Mouse (Mus musculus): ENCODE results near the gene Olfr1502.
"Not testable (repeated sequence)": the region's sequence is repeated elsewhere in the genome, so short reads cannot be mapped to it uniquely, and the experiment has no call there.

Olfr1502 gene

DNA sequence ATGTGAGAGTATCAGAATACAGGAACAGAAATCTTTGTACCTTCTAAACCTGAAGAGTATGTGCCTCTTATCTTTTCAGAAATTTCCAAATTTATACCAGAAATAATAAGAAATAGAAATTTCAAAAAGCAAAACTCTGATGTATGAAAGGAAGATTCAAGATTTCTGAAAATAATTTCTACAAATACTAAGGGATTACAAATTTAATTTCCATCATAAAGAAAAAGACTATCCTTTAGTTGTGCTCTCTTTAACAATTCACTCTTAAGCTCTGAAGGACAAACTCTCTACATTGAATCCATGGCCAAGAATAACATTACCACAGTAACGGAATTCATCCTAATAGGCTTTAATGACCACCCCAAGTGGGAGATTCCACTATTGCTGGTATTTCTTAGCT, at the start of gene Olfr1502:
Olfr1502 (plus strand) TSS at position 301 of the 400 bp plus-strand sequence.
- no peak for DNase-seq (ENCODE audit: low spot score)

DNA sequence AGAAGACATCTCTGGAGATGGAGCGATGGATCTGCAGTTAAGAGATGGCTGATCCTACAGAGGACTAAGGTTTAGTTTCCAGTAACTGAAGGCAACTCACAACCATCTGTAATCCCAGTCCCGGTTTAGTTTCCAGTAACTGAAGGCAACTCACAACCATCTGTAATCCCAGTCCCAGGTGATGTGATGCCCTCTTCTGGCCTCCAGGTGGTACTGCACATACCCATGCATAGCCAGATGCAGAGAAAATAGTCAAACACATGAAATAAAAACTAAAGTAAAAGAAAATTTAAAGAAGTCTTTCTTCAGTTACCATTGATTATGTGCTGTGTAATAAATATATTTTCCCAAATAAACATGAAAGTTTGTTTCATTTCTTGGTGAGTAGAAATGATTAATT, 48.8 kb upstream of the Olfr1502 start:
- no peak for DNase-seq (ENCODE audit: low spot score)

DNA sequence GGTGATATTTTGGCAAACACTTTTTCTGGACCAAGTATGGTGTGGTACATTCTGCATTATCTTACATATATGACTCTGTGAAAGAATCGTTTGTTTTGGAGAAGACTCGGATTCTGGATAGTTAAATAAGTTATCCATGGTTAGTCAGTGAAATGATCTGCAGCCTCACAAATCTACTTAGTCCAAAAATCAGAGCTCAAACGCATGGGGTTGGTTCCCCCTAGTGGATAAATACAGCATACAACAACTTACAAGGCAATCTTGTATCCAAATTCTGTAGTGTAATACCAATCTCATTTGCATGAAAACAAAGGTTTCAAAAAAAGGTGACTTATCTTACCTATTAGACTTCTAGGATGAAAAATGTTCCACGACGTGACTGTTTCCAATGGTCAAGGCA, 42.8 kb upstream of the Olfr1502 start:
- peak; percentile 6 for DNase-seq (ENCODE audit: low spot score)

DNA sequence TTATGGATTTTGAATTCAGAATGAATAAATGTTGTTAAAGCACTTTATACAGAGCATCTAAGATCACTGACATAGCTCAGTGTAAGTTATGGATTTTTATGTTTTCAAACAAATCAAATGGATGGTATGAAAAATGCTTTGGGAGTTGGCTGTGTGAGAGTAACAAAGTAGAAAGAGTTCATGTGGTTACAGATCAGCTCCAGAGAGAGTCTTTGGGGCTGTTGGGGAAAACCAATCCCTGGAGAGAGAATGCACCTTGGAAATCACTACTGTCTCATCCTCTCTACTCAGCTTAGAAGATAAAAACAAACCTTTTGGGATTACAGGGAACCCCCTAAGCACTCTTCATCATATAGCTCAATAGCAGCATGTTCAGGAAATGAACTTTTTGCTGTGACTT, 42.2 kb upstream of the Olfr1502 start, which contains the start of gene Olfr1499:
Olfr1499 (minus strand) TSS at position 101 of the 400 bp plus-strand sequence.
- no peak for DNase-seq (ENCODE audit: low spot score)

DNA sequence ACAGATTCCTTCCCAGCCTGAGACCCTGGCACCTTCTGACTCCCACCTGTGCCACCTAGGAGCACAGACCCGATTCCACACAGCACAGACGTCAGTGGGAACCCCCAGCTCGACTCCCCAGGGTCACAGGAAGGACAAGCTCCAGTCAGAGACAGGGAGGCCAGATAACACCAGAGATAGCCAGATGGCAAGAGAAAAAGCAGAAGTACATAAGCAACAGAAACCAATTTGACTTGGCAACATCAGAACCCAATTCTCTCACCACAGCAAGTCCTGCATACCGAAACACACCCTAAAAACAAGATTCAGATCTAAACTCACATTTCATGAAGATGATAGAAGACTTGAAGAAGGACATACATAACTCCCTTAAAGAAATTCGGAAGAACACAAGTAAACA, 40.7 kb upstream of the Olfr1502 start:
- no peak for DNase-seq (ENCODE audit: low spot score)

DNA sequence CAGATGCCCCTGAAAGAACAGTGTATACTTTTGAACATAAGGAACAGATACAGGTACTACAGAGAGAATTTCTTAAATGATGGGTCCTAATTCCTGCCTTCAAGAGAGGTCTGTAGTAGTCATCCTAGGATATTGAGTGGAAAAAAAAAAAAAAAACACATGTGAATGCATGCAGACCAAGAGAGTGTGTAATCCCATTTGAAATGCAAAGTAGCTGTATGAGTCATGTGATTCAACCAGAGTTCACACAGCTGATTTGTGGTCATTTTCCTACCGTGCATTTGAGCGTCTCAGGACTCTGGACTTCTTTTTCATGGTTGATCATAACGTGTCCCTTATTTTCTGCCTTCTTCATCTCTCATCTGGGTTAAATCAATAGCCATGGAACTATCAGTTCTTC, 33.1 kb upstream of the Olfr1502 start:
- no peak for DNase-seq (ENCODE audit: low spot score)

DNA sequence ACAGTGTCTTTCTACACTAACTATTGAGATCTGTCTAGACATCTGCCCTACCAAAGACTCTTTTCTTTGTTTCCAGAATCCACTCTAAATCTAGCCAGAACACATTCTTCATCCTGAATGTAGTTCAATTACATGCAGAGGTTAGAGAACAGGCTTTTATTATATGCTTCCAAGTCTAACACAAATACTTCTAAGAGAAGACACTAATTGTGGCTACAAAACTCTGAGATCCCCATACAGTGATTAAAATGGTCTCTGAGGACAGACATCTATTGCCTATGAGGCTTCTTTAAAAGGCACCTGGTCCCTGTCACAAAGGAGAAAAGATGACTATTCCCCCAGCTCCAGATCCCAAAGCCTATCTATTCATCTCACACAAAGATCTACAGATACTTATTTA, 31.2 kb upstream of the Olfr1502 start, which contains the start of gene Olfr1500:
Olfr1500 (minus strand) TSS at position 101 of the 400 bp plus-strand sequence.
- no peak for DNase-seq (ENCODE audit: low spot score)

DNA sequence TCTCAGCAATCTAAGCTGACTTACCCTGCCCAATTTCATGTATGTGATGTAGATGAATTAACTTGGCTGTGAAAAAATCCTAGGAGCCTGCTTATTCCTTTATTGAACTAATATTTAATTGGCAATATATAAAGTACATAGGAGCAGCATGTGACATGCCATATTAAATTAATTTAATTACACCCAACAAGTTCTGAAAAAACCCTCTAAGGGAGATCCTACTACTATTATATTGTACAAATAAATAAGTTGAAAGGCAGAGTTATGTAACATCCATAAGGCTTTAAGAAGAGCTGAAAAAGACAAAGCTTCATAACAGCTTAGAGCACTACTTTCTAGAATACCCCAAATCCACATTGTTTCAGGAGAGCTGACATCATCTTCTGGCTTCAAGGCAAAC, 11.0 kb upstream of the Olfr1502 start, which contains the start of gene Olfr1501:
Olfr1501 (minus strand) TSS at position 101 of the 400 bp plus-strand sequence.
- not testable (repeated sequence) for DNase-seq (ENCODE audit: low spot score)

DNA sequence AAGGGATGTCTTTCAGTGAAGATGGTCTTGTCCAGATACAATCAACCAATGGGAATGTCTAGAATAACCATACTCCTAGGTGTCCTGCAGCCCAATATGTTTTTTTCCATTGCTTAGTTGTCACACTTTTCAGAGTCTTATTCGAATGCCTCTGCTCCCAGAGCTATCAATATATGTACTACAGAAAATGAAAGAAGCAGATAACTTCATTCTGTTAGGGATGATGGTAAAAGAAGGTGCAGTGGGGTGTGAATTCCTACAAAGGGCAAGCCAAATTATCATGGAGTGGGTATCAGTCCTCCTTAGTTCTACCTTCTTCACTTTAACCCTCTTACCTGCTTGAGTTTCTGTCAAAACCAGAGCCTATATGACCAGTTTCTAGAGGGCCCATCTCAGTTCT, 36.2 kb downstream of the Olfr1502 start, which contains the start of gene Olfr1504:
Olfr1504 (minus strand) TSS at position 101 of the 400 bp plus-strand sequence.
- no peak for DNase-seq (ENCODE audit: low spot score)
